In the genomic region with DNA sequence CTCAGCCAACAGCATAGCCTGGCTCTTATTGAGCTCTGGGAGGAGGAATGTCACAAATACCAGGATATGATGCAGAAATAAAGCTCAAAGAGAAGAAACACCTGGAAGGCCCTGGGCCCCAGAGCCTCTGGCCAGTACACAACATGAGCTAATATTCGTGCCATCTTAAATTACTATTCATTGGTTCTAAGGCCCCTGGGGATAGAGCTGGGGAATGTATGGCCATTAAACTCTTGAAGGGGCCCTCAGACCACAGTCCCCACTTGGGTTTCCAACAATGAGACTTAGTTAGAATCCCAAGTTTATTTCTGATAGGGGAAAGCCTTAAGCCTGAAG, we compare ENCODE assay signal across 9 mouse cellular contexts.
A peak's percentile ranks its signal among the peaks of the same experiment; 100 is the strongest.
DNase-seq lines count a peak whose midpoint lies in the region; ATAC-seq lines count a peak whose summit lies in the region.
"Had no signal": no experiment of that assay in that cellular context is flagged by ENCODE, and none has a peak within 500 bp of the region (broad histone marks: within the 10 kb centered on the region; RNA-seq: fewer than 3 reads in every experiment).

No protein-coding gene starts in this region.

- H3K4me2 ChIP-seq in intestine, embryonic 15.5 days (replicated peaks): no peak overlapping the region
- no peak overlapping the region for H3K4me2 ChIP-seq in intestine, embryonic 16.5 days (ENCODE audit: low read depth, low read length)
- H3K4me2 ChIP-seq in neural tube, embryonic 12.5 days (replicated peaks): peak overlapping the region; percentile 26
- no peak overlapping the region for H3K4me2 ChIP-seq in limb, embryonic 11.5 days (ENCODE audit: low read depth, severe bottlenecking)
- no peak overlapping the region for H3K4me2 ChIP-seq in midbrain, embryonic 16.5 days (ENCODE audit: low read length)

- no peak overlapping the region for H3K4me3 ChIP-seq in intestine, embryonic 15.5 days (replicated peaks)
- no peak overlapping the region for H3K4me3 ChIP-seq in intestine, embryonic 16.5 days (ENCODE audit: low read length)
- H3K4me3 ChIP-seq in neural tube, embryonic 12.5 days: no peak overlapping the region
- no peak overlapping the region for H3K4me3 ChIP-seq in limb, embryonic 11.5 days (ENCODE audit: low read depth, low read length)
- no peak overlapping the region for H3K4me3 ChIP-seq in midbrain, embryonic 16.5 days (ENCODE audit: low read depth, low read length)
- H3K4me3 ChIP-seq: megakaryocyte, embryonic 14.5 days; myocyte had no signal

- H3K9ac ChIP-seq in intestine, embryonic 15.5 days: no peak overlapping the region
- H3K9ac ChIP-seq in intestine, embryonic 16.5 days (ENCODE audit: low read depth, low read length): no peak overlapping the region
- H3K9ac ChIP-seq in neural tube, embryonic 12.5 days: no peak overlapping the region
- H3K9ac ChIP-seq in limb, embryonic 11.5 days (ENCODE audit: low read length): no peak overlapping the region
- H3K9ac ChIP-seq in midbrain, embryonic 16.5 days (ENCODE audit: low read depth, low read length): no peak overlapping the region

- DNase-seq in neural tube, embryonic 10.5 days (ENCODE audit: extremely low spot score, low spot score): no peak
- DNase-seq in limb, embryonic 11.5 days (ENCODE audit: low spot score): no peak

- no peaks in the 10 kb centered on the region for H3K9me3 ChIP-seq in intestine, embryonic 15.5 days
- no peaks in the 10 kb centered on the region for H3K9me3 ChIP-seq in intestine, embryonic 16.5 days (ENCODE audit: control insufficient read depth, low read length)
- H3K9me3 ChIP-seq in neural tube, embryonic 12.5 days: no peaks in the 10 kb centered on the region
- no peaks in the 10 kb centered on the region for H3K9me3 ChIP-seq in limb, embryonic 11.5 days (ENCODE audit: control insufficient read depth, low read length)
- H3K9me3 ChIP-seq in midbrain, embryonic 16.5 days (replicated peaks; ENCODE audit: control insufficient read depth, low read length, poor library complexity, severe bottlenecking): no peaks in the 10 kb centered on the region

- ATAC-seq in intestine, embryonic 15.5 days: no peak
- no peak for ATAC-seq in intestine, embryonic 16.5 days
- peak; percentile 15; the same call in 1 of the 2 replicates for ATAC-seq in neural tube, embryonic 12.5 days (ENCODE audit: low FRiP score, low read depth)
- no peak for ATAC-seq in limb, embryonic 11.5 days (ENCODE audit: insufficient number of reproducible peaks, low FRiP score, low TSS enrichment, low read depth)
- no peak for ATAC-seq in cerebellum, adult (ENCODE audit: insufficient number of reproducible peaks, low FRiP score, low TSS enrichment)
- no peak for ATAC-seq in midbrain, embryonic 16.5 days

- H3K36me3 ChIP-seq in intestine, embryonic 15.5 days: no peaks in the 10 kb centered on the region
- H3K36me3 ChIP-seq in intestine, embryonic 16.5 days (ENCODE audit: control insufficient read depth, insufficient read depth, low read length): no peaks in the 10 kb centered on the region
- no peaks in the 10 kb centered on the region for H3K36me3 ChIP-seq in neural tube, embryonic 12.5 days
- no peaks in the 10 kb centered on the region for H3K36me3 ChIP-seq in limb, embryonic 11.5 days (ENCODE audit: control insufficient read depth, insufficient read depth, low read length)
- H3K36me3 ChIP-seq in midbrain, embryonic 16.5 days (ENCODE audit: control insufficient read depth, insufficient read depth, low read length): no peaks in the 10 kb centered on the region

- 56% methylated on average over 1 of the region's 1 CpGs for WGBS in intestine, embryonic 15.5 days
- WGBS in intestine, embryonic 16.5 days: 53% methylated on average over 1 of the region's 1 CpGs
- 55% methylated on average over 1 of the region's 1 CpGs for WGBS in neural tube, embryonic 12.5 days
- 15% methylated on average over 1 of the region's 1 CpGs for WGBS in limb, embryonic 11.5 days
- WGBS in midbrain, embryonic 16.5 days: 85% methylated on average over 1 of the region's 1 CpGs

- peak overlapping the region; percentile 14; the same call in 1 of the 2 replicates for H3K27ac ChIP-seq in intestine, embryonic 15.5 days
- H3K27ac ChIP-seq in intestine, embryonic 16.5 days (ENCODE audit: low read length): no peak overlapping the region
- H3K27ac ChIP-seq in neural tube, embryonic 12.5 days: no peak overlapping the region
- peak overlapping the region; percentile 16 for H3K27ac ChIP-seq in limb, embryonic 11.5 days (replicated peaks; ENCODE audit: low read depth, low read length)
- no peak overlapping the region for H3K27ac ChIP-seq in midbrain, embryonic 16.5 days (ENCODE audit: low read length)

- H3K27me3 ChIP-seq in intestine, embryonic 15.5 days (replicated peaks): no peaks in the 10 kb centered on the region
- H3K27me3 ChIP-seq in intestine, embryonic 16.5 days (replicated peaks; ENCODE audit: control insufficient read depth, insufficient read depth, low read length): no peaks in the 10 kb centered on the region
- no peaks in the 10 kb centered on the region; the same call in 1 of the 2 replicates for H3K27me3 ChIP-seq in neural tube, embryonic 12.5 days (replicated peaks)
- H3K27me3 ChIP-seq in limb, embryonic 11.5 days (ENCODE audit: control insufficient read depth, insufficient read depth, low read length): no peaks in the 10 kb centered on the region
- no peaks in the 10 kb centered on the region; the same call in 1 of the 2 replicates for H3K27me3 ChIP-seq in midbrain, embryonic 16.5 days (ENCODE audit: control insufficient read depth, insufficient read depth, low read depth, low read length)
- H3K27me3 ChIP-seq: megakaryocyte, embryonic 14.5 days had no signal

- peaks cover 35% of the 10 kb centered on the region for H3K4me1 ChIP-seq in intestine, embryonic 15.5 days (replicated peaks)
- H3K4me1 ChIP-seq in intestine, embryonic 16.5 days (ENCODE audit: control insufficient read depth, insufficient read depth, low read length): peaks cover 20% of the 10 kb centered on the region
- H3K4me1 ChIP-seq in neural tube, embryonic 12.5 days: peaks cover 21% of the 10 kb centered on the region
- peaks cover 33% of the 10 kb centered on the region for H3K4me1 ChIP-seq in limb, embryonic 11.5 days (ENCODE audit: control insufficient read depth, insufficient read depth, low read length)
- H3K4me1 ChIP-seq in midbrain, embryonic 16.5 days (ENCODE audit: control insufficient read depth, insufficient read depth, low read length): peaks cover 5% of the 10 kb centered on the region; the same call in 1 of the 2 replicates

Comparison
In these comparisons a context has a peak if more than half of its experiments do, and no peak if none do; other contexts are left out.
1. H3K27ac ChIP-seq: peak in intestine, embryonic 15.5 days (single experiment) and limb, embryonic 11.5 days (single experiment); none in intestine, embryonic 16.5 days (single experiment), neural tube, embryonic 12.5 days (single experiment) and midbrain, embryonic 16.5 days (single experiment).